Mouse (Mus musculus) limb, embryonic 13.5 days (tissue): Measurements from ENCODE around the gene Dhrs7b. TPM values are rescaled to one million over a fixed set of nuclear protein-coding genes. Genes with fewer than 3 reads are reported as not detected.
"Not testable (repeated sequence)": the region's sequence is repeated elsewhere in the genome, so short reads cannot be mapped to it uniquely, and the experiment has no call there.

Experiments
- ATAC-seq: fragments of 200-750 bp; cut with Nextera tagmentation; 2 replicates; pipeline ENCODE4 v1.8.0; 2017; ENCODE audit warnings: low read depth, moderate number of reproducible peaks, moderate TSS enrichment; ENCODE audit not compliant: low FRiP score
- H3K27ac ChIP-seq: fragments of 300-500 bp; sonication (generic); 2 replicates; pipeline ENCODE4 v1.5.1; 2015; ENCODE audit warnings: inconsistent platforms, mild to moderate bottlenecking, moderate library complexity
- H3K27me3 ChIP-seq: fragments of 300-500 bp; sonication (generic); 2 replicates; pipeline ENCODE4 v1.6.1; 2015; ENCODE audit warnings: mild to moderate bottlenecking, inconsistent platforms
- H3K36me3 ChIP-seq: fragments of 300-500 bp; sonication (generic); 2 replicates; pipeline ENCODE4 v1.6.1; 2015; ENCODE audit warnings: inconsistent platforms, mild to moderate bottlenecking, moderate library complexity
- H3K4me1 ChIP-seq: fragments of 300-500 bp; sonication (generic); 2 replicates; pipeline ENCODE4 v1.6.1; 2015; ENCODE audit warnings: inconsistent platforms
- H3K4me2 ChIP-seq: fragments of 300-500 bp; sonication (generic); replicated peaks from 2 replicates; pipeline ENCODE4 v1.6.1; 2015; ENCODE audit warnings: inconsistent platforms, mild to moderate bottlenecking, moderate library complexity
- H3K4me3 ChIP-seq: fragments of 300-500 bp; sonication (generic); 2 replicates; pipeline ENCODE4 v1.5.1; 2015; ENCODE audit warnings: moderate library complexity, mild to moderate bottlenecking, inconsistent platforms
- H3K9ac ChIP-seq: fragments of 300-500 bp; sonication (generic); 2 replicates; pipeline ENCODE4 v1.6.1; 2015; ENCODE audit warnings: mild to moderate bottlenecking, inconsistent platforms
- H3K9me3 ChIP-seq: fragments of 300-500 bp; sonication (generic); 2 replicates; pipeline ENCODE4 v1.6.1; 2016; ENCODE audit warnings: inconsistent platforms
- WGBS: fragments of 180-500 bp; shearing (Covaris S2); methylation state at CpG from one replicate; pipeline ENCODE4 v1.1.7; 2015; 5-methylcytosine and 5-hydroxymethylcytosine counted together
- polyA plus RNA-seq: library from polyadenylated mRNA; unstranded; fragments of >200 nt; fragmentation: Nextera tagmentation; extraction: Ambion mirVana; gene quantifications from 2 replicates; pipeline ENCODE4 v1.2.1, GENCODE M21; 2015

The Dhrs7b gene
- polyA plus RNA-seq, 1 experiment from 2014 or later: 34.8 TPM

DNA sequence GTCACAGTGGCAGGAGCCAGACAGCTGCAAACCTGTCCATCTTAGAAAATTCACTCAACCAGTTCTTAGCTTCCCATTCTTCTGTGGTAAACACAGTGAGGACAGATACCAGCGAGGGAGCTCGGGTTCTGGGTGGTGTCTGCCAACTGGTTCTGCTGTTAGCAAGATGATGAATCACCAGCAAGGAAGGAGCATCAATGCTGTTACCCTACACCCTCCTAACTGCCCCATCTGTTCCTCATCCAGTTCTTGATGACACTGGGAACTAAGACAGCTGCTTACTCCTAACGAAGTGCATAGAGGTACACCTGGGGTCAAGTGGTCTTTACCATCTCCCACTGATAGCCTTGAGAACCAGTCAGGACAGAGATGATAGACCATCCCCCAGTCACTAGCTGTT lies 26.2 kb downstream of the Dhrs7b start:
- H3K4me2 ChIP-seq: no peak overlapping the region
- no peaks in the 10 kb centered on the region for H3K4me1 ChIP-seq
- H3K36me3 ChIP-seq: peaks cover 86% of the 10 kb centered on the region
- no peak overlapping the region for H3K4me3 ChIP-seq
- no peaks in the 10 kb centered on the region for H3K9me3 ChIP-seq
- H3K9ac ChIP-seq: no peak overlapping the region
- H3K27me3 ChIP-seq: no peaks in the 10 kb centered on the region
- no peak for ATAC-seq
- WGBS: 60% methylated on average over 3 of the region's 3 CpGs
- no peak overlapping the region for H3K27ac ChIP-seq

DNA sequence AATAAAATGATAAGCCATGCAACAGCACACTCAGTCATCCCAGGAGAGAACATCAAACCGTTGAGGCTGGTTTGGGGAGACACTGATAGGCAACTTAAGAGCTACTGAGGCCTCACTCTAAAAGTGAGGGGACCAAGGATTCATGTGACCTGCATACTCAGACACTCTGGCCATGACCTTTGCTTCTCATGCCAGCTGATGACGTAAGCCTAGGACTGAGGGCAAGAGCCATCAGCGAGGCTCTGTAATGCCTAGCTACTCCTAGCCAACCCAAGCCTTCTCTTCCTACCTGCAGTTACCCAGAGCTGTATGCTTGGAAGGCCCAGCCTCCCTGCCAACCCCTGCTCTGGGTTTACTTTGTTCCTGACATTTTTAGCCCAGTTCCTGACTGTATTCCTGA lies 31.6 kb downstream of the Dhrs7b start:
- H3K4me1 ChIP-seq: peaks cover 30% of the 10 kb centered on the region; the same call in 1 of the 2 replicates

DNA sequence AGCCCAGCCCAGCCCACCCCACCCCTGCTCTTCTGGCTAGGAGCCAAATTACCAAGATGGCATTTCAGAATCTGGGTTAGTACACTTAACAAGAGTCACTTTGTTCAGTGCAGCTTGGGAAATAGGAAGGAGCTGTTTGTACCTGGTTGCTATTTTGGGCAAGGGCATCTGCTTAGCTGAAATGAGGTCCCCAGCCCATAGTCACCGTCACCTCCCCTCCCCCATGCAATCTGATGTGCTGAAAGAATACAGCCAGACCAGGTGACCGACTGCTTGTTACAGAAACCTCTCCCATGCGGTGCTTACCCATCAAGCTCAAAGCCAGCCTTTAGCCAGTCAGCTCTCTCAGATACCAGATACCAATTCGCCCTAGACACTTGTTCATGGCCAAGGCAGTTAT lies 32.8 kb downstream of the Dhrs7b start:
- peaks cover 30% of the 10 kb centered on the region; the same call in 1 of the 2 replicates for H3K4me1 ChIP-seq
- no peak overlapping the region for H3K4me2 ChIP-seq
- no peak overlapping the region for H3K9ac ChIP-seq
- 68% methylated on average over 4 of the region's 4 CpGs for WGBS
- no peak overlapping the region for H3K27ac ChIP-seq
- no peaks in the 10 kb centered on the region for H3K27me3 ChIP-seq
- no peak overlapping the region for H3K4me3 ChIP-seq
- no peaks in the 10 kb centered on the region for H3K9me3 ChIP-seq
- peaks cover 66% of the 10 kb centered on the region for H3K36me3 ChIP-seq
- 0 out of 2 replicates have a peak, but pooled peaks have one; percentile 5 for ATAC-seq

More for the DNA sequence above, 31.6 kb downstream of the Dhrs7b start:
- H3K9ac ChIP-seq: no peak overlapping the region
- H3K27me3 ChIP-seq: no peaks in the 10 kb centered on the region
- H3K9me3 ChIP-seq: no peaks in the 10 kb centered on the region
- peaks cover 72% of the 10 kb centered on the region for H3K36me3 ChIP-seq
- no peak overlapping the region for H3K4me3 ChIP-seq
- no peak overlapping the region for H3K4me2 ChIP-seq
- ATAC-seq: no peak
- no peak overlapping the region for H3K27ac ChIP-seq
- 95% methylated on average over 3 of the region's 3 CpGs for WGBS

DNA sequence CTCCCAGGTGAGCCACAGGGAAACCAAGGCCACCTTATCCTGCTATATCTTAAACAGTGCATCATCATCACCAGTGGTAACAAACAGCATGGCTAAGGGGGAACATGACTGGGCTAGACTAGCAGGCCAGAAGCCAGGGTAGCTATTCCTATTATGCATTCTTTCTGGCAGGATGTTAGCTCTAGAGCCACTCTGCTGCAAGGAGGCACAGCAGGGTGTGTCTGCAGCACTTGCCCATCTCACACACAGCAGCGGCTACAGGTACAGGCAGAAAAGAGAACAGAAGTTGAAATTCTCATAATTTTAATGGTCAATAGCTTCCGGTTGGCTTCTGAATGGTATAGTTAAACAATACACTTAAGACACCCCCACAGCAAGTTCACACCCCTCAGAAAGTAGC lies 33.7 kb downstream of the Dhrs7b start:
- peaks cover 62% of the 10 kb centered on the region for H3K36me3 ChIP-seq
- ATAC-seq: no peak
- H3K9ac ChIP-seq: no peak overlapping the region
- no peak overlapping the region for H3K27ac ChIP-seq
- WGBS: 95% methylated on average over 2 of the region's 2 CpGs
- no peak overlapping the region for H3K4me3 ChIP-seq
- H3K9me3 ChIP-seq: no peaks in the 10 kb centered on the region
- H3K4me1 ChIP-seq: peaks cover 30% of the 10 kb centered on the region; the same call in 1 of the 2 replicates
- H3K4me2 ChIP-seq: no peak overlapping the region
- no peaks in the 10 kb centered on the region for H3K27me3 ChIP-seq

DNA sequence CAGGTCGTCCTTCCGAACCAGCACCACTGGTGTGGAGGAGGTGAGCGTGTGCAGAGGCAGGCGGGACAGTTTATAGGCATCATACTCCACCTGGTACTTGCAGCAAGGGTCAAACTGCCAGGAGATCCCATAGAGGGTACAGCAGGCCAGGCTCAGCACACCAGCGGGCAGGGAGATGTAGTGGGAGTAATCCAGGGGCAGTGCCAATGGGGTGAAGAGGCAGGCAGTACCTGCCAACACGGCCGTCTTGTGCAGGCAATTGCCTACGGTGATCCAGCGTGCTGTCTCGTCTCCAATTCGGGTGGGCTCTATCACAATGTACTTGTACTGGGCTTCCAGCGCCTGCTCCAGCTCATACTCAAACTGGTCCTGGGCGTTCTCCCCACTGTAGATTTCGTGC lies 34.5 kb downstream of the Dhrs7b start:
- Histone ChIP-seq H3K9ac (no peak overlapping the region), H3K9me3 (no peaks in the 10 kb centered on the region), H3K4me3 (no peak overlapping the region), H3K36me3 (peaks cover 65% of the 10 kb centered on the region), H3K27me3 (no peaks in the 10 kb centered on the region), H3K4me2 (no peak overlapping the region), H3K27ac (no peak overlapping the region), H3K4me1 (peaks cover 30% of the 10 kb centered on the region; the same call in 1 of the 2 replicates)
- ATAC-seq: no peak
- 89% methylated on average over 14 of the region's 14 CpGs for WGBS

DNA sequence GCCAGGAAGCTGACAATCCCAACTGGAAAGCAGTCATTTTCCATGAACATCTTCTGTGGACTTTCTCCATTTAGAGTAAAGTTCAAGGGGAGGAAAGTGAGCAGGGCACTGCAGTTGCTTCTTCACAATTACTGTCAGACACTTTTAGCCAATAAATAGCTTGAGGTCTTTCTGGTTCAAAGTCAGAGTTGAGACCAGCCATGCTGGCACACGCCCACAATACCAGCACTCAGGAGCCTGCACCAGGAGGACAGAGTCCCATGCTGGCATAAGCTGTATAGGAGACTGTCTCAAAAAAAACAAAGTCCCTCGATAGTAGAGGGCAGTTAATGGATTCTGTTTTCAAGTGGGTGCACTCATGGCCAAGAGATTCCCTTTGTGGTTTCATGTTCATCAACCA lies 35.6 kb downstream of the Dhrs7b start:
- Histone ChIP-seq H3K9me3 (no peaks in the 10 kb centered on the region), H3K27me3 (no peaks in the 10 kb centered on the region), H3K4me2 (no peak overlapping the region), H3K27ac (no peak overlapping the region), H3K4me3 (no peak overlapping the region), H3K9ac (no peak overlapping the region), H3K36me3 (peaks cover 67% of the 10 kb centered on the region), H3K4me1 (peaks cover 30% of the 10 kb centered on the region; the same call in 1 of the 2 replicates)
- WGBS: 69% methylated on average over 2 of the region's 2 CpGs
- no peak for ATAC-seq

DNA sequence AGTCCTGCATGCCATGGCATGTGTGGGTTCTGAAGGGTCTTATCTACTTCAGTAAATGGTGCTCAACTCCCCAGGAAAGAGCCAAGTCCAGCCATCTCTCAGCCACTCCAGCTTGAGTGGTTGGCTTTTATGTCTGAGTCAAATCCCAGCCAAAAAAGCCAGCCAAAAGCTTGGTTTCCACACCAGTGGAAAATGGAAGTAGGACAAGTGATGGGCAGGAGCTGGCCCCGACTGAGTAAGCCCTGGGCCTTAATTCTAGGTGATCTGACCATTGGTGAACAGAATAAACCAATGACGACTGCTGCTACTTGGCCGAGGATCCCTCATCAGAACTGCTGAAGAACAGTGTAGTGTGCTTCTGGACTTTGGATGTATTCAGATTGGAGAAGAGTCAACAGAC lies 37.0 kb downstream of the Dhrs7b start:
- Histone ChIP-seq H3K4me2 (no peak overlapping the region), H3K4me3 (no peak overlapping the region), H3K27ac (no peak overlapping the region), H3K9ac (no peak overlapping the region), H3K4me1 (peaks cover 36% of the 10 kb centered on the region; the same call in 1 of the 2 replicates), H3K36me3 (peaks cover 52% of the 10 kb centered on the region), H3K9me3 (no peaks in the 10 kb centered on the region), H3K27me3 (no peaks in the 10 kb centered on the region)
- 88% methylated on average over 3 of the region's 3 CpGs for WGBS
- ATAC-seq: no peak

DNA sequence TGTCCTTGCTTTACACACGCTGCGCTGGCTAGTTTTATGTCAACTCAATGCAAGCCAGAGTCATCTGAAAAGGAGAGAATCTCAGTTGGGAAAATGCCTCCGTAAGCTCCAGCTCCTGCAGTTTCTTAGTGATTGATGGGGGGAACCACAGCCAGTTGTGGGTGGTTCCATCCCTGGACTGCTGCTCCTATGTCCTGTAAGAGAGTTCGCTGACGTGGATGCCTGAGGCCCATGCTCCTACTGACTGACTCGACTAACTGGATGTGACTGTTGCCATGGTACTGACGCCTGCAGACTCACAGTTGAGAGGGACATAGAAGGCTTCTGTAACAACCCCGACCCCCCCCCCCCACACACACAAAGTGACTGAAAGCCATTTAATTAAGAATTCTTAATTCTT lies 37.5 kb downstream of the Dhrs7b start:
- no peak for ATAC-seq
- H3K4me2 ChIP-seq: no peak overlapping the region
- no peaks in the 10 kb centered on the region for H3K9me3 ChIP-seq
- H3K4me3 ChIP-seq: no peak overlapping the region
- H3K27me3 ChIP-seq: no peaks in the 10 kb centered on the region
- H3K27ac ChIP-seq: no peak overlapping the region
- H3K4me1 ChIP-seq: peaks cover 40% of the 10 kb centered on the region; the same call in 1 of the 2 replicates
- H3K36me3 ChIP-seq: peaks cover 50% of the 10 kb centered on the region
- 76% methylated on average over 8 of the region's 8 CpGs for WGBS
- H3K9ac ChIP-seq: no peak overlapping the region

DNA sequence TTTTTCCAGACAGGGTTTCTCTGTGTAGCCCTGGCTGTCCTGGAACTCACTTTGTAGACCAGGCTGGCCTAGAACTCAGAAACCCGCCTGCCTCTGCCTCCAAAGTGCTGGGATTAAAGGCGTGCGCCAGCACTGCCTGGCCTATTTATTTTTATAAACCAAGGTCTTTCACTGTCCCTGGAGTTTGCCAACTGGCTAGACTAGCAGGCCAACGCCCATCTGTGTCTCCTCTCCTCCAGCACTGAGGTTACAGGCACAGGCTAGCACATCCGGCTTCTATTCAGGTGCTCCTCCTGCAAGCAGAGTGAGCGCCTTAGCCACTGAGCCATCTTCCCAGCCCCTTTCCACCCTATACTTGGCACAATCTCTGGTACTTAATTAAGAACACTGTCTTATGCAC lies 39.0 kb downstream of the Dhrs7b start:
- H3K4me2 ChIP-seq, H3K9me3 ChIP-seq, H3K27ac ChIP-seq, H3K4me3 ChIP-seq, H3K9ac ChIP-seq, ATAC-seq, H3K27me3 ChIP-seq: not testable (repeated sequence)
- peaks cover 40% of the 10 kb centered on the region for H3K36me3 ChIP-seq
- 94% methylated on average over 6 of the region's 6 CpGs for WGBS
- peaks cover 33% of the 10 kb centered on the region for H3K4me1 ChIP-seq

DNA sequence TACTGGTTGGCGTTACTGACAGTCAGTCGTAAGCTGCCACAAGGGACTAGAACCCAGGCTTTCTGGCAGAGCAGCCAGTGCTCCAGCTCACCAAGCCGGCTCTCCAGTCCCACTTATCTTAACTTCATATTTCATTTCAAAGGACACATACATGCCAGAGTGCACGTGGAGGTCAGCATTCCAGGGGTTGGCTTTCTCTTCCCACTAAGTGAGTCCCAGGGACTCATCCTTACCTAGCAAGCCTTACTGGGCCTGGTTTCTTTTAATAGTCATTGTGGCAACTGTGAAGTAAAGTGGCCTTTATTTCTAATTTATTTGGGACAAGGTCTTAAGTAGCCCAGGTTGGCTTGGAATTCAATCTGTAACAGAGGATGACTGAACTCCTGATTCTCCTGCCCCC lies 41.0 kb downstream of the Dhrs7b start:
- WGBS: 71% methylated on average over 4 of the region's 4 CpGs
- no peak overlapping the region for H3K4me2 ChIP-seq
- no peaks in the 10 kb centered on the region for H3K27me3 ChIP-seq
- H3K36me3 ChIP-seq: peaks cover 39% of the 10 kb centered on the region
- no peak for ATAC-seq
- H3K4me3 ChIP-seq: no peak overlapping the region
- no peaks in the 10 kb centered on the region for H3K9me3 ChIP-seq
- H3K27ac ChIP-seq: no peak overlapping the region
- peaks cover 39% of the 10 kb centered on the region for H3K4me1 ChIP-seq
- H3K9ac ChIP-seq: no peak overlapping the region

DNA sequence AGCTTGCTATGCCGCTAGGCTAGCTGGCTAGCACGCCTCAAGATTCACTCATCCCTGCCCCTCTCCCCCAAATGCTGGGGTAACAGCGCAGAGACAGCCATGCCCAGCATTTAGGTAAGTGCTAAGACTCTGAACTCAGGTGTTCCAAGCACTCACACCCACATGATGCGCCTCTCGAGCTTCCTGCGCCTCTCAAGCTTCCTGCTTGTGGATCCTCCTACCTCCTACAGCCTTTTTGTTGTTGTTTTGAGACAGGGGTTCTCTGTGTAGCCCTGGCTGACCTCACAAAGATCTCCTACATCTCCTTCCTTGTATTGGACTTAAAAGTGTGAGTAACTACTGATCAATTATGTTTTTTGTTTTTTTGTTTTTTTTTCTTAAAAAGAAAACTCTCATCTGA lies 42.7 kb downstream of the Dhrs7b start:
- Histone ChIP-seq H3K36me3 (peaks cover 34% of the 10 kb centered on the region), H3K9me3 (no peaks in the 10 kb centered on the region), H3K4me1 (peaks cover 49% of the 10 kb centered on the region), H3K4me3 (no peak overlapping the region), H3K4me2 (no peak overlapping the region), H3K27me3 (no peaks in the 10 kb centered on the region), H3K27ac (no peak overlapping the region), H3K9ac (no peak overlapping the region)
- ATAC-seq: no peak
- 91% methylated on average over 6 of the region's 6 CpGs for WGBS

DNA sequence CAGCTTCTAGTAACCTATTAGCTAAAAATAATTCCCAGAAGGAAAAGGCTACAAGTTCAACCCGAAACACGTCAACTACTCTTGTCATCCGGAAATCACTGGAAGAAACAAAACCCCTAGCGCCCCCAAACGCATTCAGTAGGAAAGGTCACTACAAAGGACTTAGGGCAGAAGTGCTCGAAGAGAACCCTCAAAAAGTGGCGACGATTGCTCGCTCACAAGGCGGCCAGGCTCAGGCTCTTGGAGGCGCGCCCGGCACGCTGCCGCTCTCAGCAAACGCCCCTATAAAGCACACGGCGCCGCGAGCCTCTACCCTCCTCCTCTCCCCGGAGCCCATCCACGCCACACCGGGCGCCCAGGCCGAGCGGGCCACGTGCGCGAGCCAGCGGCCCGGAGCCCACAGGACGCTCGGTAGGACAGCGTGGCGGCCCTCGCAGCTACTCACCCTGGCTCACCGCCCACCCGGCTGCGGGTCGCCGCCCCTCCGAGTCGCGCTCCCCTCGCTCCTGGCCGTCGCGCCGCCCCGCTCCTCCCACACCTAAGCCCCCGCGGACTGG lies 47.7 kb downstream of the Dhrs7b start:
- peak; percentile 60 for ATAC-seq

DNA sequence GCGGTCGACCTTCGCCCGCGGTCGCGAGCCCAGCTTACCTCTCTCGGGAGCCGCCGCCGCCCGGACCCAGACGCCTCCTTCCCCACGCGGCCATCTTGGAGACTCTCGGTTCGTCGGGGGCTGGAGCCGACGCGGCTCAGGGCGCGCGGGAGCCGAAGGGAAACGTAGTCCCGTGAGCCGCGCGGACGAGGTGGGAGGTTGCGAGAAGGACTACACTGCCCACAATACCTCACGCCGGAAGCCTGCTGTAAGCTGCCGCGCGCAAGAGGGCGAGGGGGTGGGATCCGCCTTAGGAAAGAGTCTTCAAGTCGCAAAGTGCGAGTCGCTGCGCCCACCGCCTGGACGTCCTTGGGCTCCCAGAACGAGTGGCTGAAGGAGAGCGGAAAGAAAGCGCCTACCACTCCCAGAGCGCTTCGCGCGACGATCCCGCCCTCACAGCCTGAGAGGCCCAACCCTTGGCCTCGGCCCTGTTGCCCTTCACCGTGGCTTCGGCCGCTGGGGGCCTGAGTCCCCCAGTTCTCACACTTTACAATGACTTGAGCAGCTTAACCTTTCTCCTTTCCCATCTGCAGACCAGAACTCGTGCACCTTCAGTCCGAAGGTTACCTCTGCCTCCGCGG lies 48.4 kb downstream of the Dhrs7b start, which contains the start of gene Tmem11:
TSS of gene Tmem11 (minus strand) at position 598 of the 620 bp plus-strand sequence.
- H3K9me3 ChIP-seq: no peaks in the 10 kb centered on the region
- under 1% methylated on average over 62 of the region's 62 CpGs for WGBS
- H3K4me1 ChIP-seq: peaks cover 47% of the 10 kb centered on the region
- ATAC-seq: peak; percentile 99
- H3K4me3 ChIP-seq: peak within 1 kb of the TSS; percentile 97
- peak within 1 kb of the TSS; percentile 95 for H3K27ac ChIP-seq
- peaks cover 13% of the 10 kb centered on the region for H3K36me3 ChIP-seq
- H3K9ac ChIP-seq: peak within 1 kb of the TSS; percentile 93
- peak within 1 kb of the TSS; percentile 74 for H3K4me2 ChIP-seq
- H3K27me3 ChIP-seq: no peaks in the 10 kb centered on the region

More for the DNA sequence above, 47.7 kb downstream of the Dhrs7b start:
- Histone ChIP-seq H3K9ac (peak overlapping the region; percentile 93), H3K9me3 (no peaks in the 10 kb centered on the region), H3K4me1 (peaks cover 47% of the 10 kb centered on the region), H3K4me2 (peak overlapping the region; percentile 74), H3K27me3 (no peaks in the 10 kb centered on the region), H3K4me3 (peak overlapping the region; percentile 97), H3K36me3 (peaks cover 13% of the 10 kb centered on the region), H3K27ac (peak overlapping the region; percentile 95)
- under 1% methylated on average over 48 of the region's 52 CpGs for WGBS
